Mouse (Mus musculus) A20 (cell line): ENCODE measurements at regions not wholly inside any gene's neighbourhood (a gene's known extent, or its start where the extent isn't known, plus 50 kb on each side); places are given as distances from the start of the nearest gene placed in this dataset.

Source experiments
- DNase-seq: peaks from one replicate; pipeline ENCODE4 v3.0.0-alpha.2; 2011; ENCODE audit warnings: low read depth, low spot score

DNA sequence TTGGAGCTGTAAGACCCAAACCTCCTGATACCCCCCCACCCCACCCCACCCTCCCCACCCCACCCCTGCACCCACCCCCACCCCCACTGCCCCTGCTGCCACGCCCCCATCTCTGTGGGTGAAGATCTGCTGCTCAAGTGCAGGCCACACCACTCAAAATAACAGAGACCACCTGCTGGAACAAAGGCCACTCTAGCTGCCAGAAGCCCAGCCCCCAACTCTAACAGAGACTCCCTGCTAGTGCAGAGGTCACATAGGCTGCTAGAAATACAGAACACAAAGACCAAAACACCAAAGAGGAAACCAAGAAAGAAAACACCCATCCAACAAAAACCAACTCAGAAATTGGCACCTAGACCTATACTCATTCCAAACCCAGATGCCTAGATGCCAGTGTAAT lies 58.9 kb downstream of the Olfr267 start:
- DNase-seq: no peak

DNA sequence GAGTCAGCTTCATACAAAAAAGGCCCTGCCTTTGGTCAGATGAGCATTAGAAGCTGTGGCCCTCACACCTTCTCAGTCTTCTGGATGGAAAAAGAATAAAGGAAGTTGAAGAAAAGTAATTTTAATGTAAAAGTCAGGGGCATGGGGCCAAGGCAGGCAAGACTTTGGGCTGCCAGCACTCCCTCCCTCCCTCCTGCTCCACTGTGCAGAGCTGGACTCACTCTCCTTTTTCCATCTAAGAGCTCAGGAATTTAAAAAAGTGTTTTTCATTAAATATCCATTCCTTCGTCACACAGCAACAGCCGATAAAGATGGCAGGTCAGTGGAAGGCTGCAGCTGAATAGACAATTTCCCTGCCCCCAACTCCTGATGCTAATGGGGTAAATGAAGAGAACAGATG lies 61.1 kb downstream of the Olfr267 start:
- DNase-seq: no peak

DNA sequence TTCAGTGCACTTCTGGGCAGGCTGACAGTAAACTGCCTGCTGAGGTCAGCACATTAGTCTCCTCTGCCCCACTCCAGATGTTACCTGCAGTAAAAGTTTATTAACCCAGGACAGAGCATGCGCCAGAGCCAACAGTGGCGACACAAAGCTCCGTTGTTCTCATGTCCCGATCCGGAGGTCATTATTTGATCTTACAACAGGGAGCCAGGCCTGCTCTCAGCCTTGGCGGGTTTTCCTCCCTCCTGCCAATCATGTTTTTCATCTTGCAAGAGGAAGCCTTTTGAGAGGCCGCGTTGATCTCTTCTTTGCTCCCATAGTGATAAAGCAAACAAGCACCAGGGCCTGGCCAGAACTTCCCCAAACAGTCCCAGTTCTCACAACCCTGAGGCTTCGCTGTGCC lies 64.7 kb downstream of the Olfr267 start:
- DNase-seq: no peak

DNA sequence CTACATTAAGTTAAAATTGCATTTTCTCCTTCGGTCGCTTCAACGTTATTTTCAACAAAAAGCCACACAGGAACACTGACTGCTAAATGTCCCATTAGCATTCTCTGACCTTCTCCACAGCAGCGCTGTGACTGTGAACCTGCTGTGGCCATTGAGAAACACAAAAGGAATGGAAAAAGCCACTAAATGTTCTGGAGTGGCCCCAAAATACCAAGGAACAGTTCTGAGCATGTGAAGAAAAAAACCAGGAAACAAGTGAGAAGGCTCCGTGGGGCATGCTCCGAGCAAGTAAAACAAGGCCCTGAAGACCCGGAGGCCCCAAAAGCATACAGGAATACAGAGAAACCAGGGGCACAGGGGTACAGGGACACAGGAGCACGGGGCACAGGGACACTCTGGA lies 66.8 kb downstream of the Olfr267 start:
- DNase-seq: no peak

DNA sequence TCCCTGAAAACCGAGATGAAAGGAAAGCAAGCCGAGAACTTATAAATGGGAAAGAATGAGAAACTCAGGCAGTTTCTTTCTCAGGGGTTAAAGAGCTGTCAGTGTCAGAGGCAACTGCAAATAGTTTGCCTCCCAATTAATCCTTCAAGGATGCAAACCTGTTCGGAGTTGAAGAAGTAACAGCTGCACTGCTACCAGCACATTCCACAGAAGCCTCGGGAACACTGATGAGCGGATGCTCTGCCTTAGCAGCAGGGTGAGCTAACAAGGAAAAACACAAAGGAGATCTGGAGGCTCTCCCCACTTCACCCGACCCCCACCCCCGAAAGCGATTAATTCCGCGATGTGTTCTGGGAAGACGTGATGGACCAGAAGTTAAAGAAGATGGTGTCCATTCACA lies 71.1 kb downstream of the Olfr267 start:
- DNase-seq: no peak

DNA sequence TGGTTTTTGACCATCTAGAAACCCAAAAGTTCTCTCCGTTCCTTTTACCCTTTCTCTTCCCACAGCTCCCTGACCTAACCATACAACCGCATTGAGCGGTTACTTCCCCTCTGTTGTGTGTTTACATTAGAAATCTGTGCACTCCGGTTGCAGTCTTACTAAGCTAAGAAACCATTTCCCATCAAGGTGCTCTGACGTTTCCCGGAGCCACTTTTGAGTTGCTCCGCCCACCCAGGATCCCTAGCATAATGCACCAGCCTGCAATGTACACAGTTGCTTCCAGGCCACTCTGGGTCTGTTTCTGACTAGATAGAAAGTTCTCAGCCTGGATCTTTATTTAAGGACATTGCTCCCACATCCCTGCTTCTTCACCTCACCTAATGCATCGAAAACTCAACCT lies 71.7 kb downstream of the Olfr267 start:
- DNase-seq: no peak

DNA sequence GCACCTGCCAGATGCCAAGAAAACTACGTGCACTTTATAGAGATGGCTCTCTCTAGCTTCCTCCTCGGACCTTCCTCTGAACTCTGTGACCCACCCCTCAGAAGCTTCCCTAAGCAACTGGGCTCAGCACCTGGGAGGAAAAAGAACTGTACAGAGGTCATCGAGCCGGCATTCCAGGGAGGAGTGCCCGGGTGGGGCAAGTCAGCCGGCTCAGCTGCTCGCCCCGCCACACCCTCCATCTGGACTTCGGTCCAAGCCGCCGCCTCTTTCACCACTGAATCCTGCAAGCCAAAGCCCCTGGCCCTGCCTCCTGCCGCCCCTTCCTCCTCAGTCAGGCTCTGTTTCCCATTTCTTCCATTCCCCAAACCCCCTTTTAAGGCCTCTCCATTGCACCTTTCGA lies 73.3 kb downstream of the Olfr267 start:
- no peak for DNase-seq

DNA sequence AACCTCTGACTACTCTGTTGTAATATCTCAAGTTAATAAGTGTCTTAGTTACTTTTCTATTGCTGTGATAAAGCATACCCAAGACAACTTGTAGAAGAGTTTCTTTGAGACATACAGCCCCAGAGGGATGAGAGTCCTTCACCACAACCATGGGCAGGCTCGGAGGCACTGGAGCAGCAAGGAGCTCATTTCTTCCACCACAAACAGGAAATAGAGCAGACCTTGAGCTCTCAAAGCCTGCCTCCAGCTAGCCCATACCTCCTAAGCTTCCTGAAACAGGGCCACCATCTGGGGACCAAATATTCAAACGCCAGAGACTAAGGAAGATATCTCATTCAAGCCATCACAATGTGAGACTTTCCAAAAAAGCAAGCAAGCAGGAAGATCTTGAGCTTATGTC lies 74.6 kb downstream of the Olfr267 start:
- no peak for DNase-seq

DNA sequence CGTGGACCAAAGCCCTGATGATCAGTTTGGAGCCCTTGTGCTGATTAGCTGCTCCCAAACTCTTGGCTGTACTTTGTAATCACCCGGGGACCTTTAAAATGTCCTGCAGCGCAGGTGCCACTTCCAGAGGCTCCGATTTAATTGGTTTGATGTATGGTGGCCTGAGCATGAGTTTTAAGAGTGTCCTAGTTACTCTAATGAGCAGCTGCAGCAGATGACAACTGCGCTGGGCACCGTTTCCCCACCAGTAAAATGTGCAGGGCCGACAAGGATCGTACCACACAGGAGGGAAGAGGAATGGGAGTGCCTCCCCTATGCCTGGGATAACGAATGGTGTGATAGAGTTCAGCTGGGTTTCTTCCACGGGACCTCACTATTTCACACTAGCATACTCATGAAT lies 75.3 kb downstream of the Olfr267 start:
- no peak for DNase-seq

DNA sequence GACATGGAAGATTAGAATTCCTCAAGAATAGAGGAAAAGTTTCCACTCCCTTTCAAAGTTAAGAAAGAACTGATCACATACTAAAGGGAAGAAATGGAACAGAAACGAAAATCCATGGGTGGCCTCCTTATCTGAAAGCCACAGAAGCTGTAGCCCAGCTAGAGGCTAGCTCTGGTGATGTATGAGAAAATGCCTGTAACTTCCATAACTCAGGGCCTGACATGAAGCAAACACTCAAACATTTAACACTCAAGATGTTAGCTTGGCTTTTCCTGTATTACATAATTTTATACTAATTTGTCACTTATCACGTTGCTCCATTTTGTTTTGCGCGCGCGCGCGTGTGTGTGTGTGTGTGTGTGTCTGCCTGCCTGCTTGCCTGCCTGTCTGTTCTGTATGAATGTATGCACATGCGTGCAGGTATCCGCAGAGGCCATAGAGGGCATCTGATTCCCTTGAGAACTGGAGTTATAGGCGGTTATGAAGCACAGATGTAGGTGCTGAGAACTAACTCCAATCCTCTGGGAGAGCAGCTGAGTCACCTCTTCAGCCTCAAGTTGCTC lies 88.2 kb downstream of the Olfr267 start:
- no peak for DNase-seq

DNA sequence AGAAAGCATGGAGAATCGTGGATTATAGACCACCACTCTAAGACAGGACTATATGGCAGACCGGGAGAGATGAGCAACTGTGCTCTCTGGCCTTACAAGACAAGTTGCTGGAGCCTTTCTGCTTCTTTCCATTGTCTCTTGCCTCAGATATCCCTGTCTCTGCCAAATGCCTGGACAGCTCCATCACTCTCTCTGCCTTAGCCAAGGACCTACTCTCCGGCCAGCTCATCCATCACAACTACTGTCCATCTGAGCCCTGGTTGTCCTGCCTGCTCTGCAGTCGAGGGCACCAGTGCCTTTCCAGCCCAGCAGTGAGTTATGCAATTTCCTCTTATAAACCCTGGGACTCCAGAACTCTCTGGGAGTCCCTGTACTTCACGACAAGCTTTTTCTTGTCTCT lies 88.7 kb downstream of the Olfr267 start:
- no peak for DNase-seq

DNA sequence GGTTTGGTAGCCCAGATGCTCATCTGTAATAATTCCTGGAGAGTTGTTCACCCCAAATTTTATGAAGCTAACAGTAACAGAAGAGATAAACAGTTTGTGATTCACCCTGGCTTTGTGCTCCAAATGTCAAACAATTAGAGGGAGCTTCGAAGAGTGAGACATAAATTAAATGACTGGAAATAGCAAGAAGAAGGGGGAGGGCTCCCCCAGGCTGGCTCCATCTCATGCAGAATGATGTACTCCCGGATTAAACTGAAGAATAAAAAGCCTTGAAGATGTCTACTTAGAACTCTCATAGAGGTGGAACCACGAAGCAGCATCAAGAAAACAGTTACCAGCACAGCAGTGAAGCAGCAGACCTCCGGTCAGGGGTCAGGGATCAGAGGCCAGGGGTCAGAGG lies 90.8 kb downstream of the Olfr267 start:
- DNase-seq: no peak

DNA sequence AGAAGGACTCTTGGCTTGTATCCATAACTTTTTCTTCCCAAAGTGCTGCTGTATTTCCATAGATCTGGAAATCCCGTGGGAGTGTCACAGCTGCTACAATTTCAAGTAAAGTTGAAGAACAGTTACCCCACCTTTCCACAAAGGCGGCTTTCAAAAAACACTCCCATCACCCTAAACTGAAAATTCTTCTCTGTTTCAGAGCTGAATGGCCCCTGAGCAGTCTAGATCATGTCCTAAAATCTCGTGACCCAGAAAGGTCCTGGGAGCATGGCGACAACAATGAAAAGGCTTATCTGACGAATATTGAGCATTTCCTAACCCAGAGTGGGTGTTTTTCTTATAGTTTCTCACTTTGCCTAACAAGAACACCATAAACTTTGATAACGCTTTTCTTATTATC lies 92.2 kb downstream of the Olfr267 start:
- no peak for DNase-seq

DNA sequence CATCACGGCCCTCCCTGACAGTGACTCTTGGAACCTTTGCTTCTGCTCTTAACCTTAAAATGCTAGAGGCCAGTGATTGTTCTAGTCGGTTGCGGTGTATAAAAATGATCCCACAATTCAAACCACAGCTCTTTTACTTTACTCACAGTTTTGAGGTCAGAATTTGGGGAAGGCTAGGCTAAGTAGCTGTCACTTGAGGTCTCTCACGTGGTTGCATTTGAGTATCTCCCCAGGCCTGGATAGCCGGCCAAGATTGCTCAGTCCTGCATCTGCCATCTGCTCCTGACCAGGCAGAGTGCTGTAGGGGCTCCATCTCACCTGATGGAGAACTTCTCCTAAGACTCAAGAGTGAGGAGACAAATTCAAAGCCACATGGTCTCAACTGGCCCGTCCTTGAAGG lies 94.5 kb downstream of the Olfr267 start:
- no peak for DNase-seq

DNA sequence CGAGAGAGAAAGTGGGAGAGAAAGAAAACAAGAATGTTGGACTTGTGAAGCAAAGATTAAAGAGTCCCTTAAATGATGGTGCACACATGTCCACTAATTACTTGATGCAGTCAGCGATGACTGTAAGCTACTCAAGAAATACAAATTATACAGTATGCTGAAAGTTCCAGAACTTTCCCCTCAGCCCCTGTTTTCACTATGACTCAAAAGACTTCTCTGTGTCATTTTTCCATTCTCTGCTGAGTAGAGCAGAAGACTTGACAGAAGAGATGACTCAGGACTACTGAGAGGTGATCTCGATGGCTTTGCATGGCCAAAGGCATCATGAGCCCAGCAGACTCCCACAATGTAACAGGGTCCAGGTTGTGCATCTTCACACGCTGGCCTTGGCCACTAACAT lies 105.6 kb downstream of the Olfr267 start:
- no peak for DNase-seq

DNA sequence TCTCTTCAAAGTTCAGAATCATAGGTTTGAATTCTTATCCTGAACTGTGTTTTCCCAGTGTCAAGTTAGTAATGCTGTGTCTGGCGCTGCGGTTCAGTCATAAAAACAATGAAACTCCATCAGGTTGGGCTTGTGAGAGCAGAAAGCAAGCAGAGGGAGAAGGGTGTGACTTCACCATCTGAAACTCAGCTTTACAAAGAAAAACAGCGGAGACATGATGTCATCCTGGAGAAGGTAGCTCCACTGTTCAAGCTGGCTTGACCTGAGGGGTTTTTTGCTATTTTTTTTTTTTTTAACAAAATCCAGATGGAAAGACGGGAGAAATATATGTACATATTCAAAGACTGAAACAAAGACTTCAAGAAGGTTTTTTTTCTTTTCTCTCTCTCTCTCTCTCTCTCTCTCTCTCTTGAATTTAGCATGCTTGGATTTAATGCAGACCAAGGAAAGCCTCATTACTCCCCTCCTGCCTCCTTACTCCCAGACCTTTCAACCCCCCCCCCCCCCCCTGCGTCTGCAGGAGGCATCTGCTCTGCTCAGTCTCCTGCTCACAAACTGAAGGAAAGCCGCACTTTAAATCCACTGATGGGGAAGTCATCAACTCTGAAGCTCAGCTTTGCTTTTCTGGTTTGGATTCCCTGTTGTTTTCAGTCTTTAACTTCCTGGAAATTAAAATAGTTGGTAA lies 109.7 kb downstream of the Olfr267 start:
- no peak for DNase-seq

DNA sequence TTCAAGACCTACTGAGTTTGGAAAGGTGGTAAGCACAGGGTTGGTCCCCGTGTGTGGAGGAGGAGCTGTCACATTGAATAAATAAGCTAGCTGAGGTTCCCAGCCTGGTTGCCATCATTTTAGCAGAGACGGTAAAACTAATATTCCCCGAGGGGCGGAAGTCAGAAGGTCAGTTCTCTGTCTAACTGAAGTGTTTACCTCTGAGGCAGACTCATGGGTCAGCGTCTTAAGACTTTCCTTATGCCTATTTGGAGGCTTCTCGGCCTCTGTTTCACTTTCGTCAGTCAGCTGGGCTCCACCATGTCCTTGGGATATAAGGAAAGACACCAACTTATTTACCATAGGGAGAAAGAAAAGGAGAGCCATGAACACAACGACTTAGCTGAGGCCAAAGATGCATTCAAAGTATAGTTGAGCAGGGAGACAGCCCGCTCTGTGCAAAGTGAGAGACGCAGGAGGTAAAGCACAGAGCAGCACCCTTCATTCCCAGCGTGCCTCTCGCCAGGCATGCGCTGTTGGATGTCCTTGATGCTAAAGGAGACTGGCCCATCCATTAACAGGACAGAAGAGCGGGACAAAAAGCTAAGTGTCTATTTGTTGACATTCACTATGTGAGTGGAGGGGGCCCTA lies 116.0 kb downstream of the Olfr267 start:
- no peak for DNase-seq

DNA sequence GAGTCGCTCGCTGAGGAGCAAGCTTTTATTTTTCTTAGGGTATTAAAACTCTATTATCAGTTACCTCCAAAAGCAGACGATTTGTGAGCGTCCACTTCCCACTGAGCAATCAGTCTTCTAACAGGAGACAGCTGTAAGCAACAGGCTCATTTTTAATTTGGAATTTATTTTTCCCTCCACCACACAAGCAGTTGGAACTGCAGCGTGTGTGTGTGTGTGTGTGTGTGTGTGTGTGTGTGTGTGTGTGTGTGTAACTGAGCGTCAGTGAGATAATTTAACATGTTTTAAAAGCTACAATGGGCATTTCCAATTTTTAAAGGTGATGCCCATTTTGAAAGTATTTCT lies 116.6 kb downstream of the Olfr267 start:
- DNase-seq: no peak

DNA sequence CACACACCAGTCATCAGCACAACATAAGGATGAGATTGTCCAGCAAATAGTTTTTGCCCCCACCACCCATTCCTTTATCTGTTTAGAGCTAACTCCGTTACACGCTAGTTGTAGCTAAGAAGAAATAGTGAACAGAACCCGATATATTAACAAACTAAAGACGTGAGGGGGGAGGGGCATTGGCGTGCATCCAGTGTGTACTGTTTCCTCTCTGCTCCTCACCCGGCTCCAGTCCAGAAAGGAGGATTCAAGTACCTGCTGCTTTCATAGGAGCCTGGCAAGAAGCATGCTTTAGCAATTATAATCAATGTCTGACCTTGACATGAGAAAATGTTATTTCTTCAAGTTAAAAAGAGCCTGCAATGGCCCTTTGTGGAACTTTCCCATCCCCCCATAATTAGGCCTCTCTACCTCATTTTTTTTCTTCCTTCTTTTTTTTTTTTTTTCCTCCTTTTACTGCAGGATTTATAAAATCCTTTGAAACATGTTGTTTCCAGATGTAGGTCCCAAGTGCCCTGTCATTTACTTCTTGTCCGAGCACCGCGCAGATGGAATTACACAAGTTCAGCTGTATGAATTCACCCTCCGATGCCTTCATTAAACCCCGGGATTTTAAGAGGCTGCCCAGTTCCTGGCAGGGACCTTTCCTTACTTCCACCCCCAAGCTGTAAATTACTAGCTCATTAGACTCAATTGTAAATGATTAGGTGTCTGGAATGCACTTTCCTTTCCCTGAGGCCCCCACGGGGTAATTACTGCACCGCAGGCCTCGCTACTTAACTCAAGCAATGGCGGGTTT lies 116.6 kb upstream of the Lpar1 start:
- no peak for DNase-seq

DNA sequence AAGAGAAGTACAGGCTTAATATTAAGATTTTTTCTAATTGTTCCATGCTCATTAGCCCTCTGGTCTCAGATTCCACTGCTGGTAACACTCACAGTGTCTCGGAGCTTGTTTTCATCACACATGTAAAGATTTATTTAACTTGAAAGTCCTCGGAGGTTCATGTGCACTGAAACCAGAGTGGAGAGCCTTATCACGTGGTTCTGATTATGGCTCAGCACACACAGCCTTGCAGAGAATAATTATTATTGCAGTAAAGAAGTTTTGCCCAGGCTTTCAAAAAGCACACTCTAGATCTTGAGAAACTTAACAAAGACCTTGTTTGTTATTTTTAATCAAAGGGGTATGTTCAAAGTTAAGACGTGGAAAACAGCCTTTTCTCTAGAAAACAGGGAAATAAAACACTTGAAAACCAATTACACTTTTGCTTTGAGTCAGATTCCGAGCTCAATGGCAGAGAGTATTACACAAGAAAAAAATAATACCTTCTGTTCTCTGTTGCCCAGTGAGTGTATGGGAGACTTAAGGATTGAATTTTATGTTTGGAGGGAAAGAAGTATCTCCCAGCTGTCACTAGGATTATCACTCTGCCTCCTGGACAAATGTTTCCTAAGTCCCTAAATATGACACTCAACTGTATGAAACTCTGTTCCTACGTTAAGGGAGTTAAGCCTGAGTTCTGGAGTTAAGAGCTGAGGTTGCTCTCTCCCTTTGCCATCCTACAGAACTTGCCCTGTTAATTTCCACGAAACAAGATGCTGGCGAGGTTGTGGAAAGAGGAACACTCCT lies 114.9 kb upstream of the Lpar1 start:
- DNase-seq: no peak

DNA sequence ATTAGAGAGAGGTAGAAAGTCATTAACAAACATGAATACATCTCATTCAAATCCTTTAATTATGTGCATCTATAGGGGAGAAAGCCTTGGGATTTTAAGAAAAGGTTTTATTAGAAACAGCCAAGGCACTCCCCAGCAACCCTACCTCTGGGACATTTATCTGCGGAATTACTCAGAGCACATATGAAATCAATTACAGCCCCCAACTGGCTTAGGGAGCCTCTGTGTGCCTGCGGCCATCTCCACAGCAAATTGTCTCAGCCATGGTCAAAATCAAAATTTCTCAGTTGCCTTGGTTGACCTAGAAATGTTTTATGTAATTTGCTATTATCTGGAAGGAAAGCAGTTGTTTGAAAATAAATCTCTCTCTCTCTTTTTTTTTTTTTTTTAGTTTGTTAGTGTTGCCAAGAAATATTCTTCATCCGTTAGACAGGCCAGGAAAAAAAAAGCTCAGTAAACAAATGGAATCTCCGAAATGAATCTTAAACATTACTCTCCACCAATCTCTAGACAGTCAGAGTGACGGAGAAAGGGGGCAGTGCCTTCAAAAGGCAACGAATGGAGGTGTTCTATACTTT lies 110.0 kb upstream of the Lpar1 start:
- DNase-seq: no peak
